Mouse (Mus musculus) hindbrain, postnatal 0 days (tissue): ENCODE measurements around the gene Nradd. TPM values are rescaled to one million over a fixed set of nuclear protein-coding genes. Genes with fewer than 3 reads are reported as not detected.

ENCODE experiments used
- ATAC-seq: fragments of 200-750 bp; cut with Nextera tagmentation; 2 replicates; pipeline ENCODE4 v1.8.0; 2017; ENCODE audit warnings: mild to moderate bottlenecking, moderate TSS enrichment, moderate library complexity
- DNase-seq: peaks from one replicate; pipeline ENCODE4 v3.0.0-alpha.2; 2015; ENCODE audit warnings: low spot score
- H3K27ac ChIP-seq: fragments of 300-500 bp; sonication (generic); 2 replicates; pipeline ENCODE4 v1.5.1; 2014; ENCODE audit warnings: mild to moderate bottlenecking
- H3K27me3 ChIP-seq: fragments of 300-500 bp; sonication (generic); 2 replicates; pipeline ENCODE4 v1.6.1; 2014; ENCODE audit warnings: low read length, mixed read lengths; ENCODE audit not compliant: insufficient read depth
- H3K36me3 ChIP-seq: fragments of 300-500 bp; sonication (generic); 2 replicates; pipeline ENCODE4 v1.6.1; 2014; ENCODE audit warnings: low read length, mixed read lengths; ENCODE audit not compliant: insufficient read depth
- H3K4me1 ChIP-seq: fragments of 300-500 bp; sonication (generic); 2 replicates; pipeline ENCODE4 v1.6.1; 2014; ENCODE audit warnings: antibody characterized with exemption, low read length, mixed read lengths; ENCODE audit not compliant: insufficient read depth
- H3K4me2 ChIP-seq: fragments of 300-500 bp; sonication (generic); 2 replicates; pipeline ENCODE4 v1.6.1; 2014; ENCODE audit warnings: low read depth, mild to moderate bottlenecking, low read length, moderate library complexity, mixed read lengths
- H3K4me3 ChIP-seq: fragments of 300-500 bp; sonication (generic); 2 replicates; pipeline ENCODE4 v1.5.1; 2014; ENCODE audit warnings: low read length
- H3K9ac ChIP-seq: fragments of 300-500 bp; sonication (generic); replicated peaks from 2 replicates; pipeline ENCODE4 v1.6.1; 2014; ENCODE audit warnings: mild to moderate bottlenecking, low read length, moderate library complexity, mixed read lengths
- H3K9me3 ChIP-seq: fragments of 300-500 bp; sonication (generic); 2 replicates; pipeline ENCODE4 v1.6.1; 2016; ENCODE audit warnings: low read length, mixed read lengths
- CTCF ChIP-seq: IDR thresholded peaks from 2 replicates; pipeline ENCODE4 v1.5.1; 2016; ENCODE audit warnings: antibody characterized with exemption, control low read depth, low read depth
- WGBS: fragments of 180-500 bp; shearing (Covaris S2); extraction: QIAGEN DNeasy Blood & Tissue Kit; methylation state at CpG from one replicate; pipeline ENCODE4 v1.1.7; 2014; 5-methylcytosine and 5-hydroxymethylcytosine counted together
- polyA plus RNA-seq: library from polyadenylated mRNA; unstranded; fragments of >200 nt; fragmentation: Nextera tagmentation; extraction: Ambion mirVana; gene quantifications from 2 replicates; pipeline ENCODE4 v1.2.1, GENCODE M21; 2015
- total RNA-seq: library from RNA; depleted of rRNA; stranded (reverse); fragments of >200 nt; gene quantifications from 2 replicates; pipeline ENCODE4 v1.2.3, GENCODE M21; 2014

The Nradd gene
- total and polyA plus RNA-seq, 2 experiments from 2014 or later = 19.3 to 23.1 TPM

DNA sequence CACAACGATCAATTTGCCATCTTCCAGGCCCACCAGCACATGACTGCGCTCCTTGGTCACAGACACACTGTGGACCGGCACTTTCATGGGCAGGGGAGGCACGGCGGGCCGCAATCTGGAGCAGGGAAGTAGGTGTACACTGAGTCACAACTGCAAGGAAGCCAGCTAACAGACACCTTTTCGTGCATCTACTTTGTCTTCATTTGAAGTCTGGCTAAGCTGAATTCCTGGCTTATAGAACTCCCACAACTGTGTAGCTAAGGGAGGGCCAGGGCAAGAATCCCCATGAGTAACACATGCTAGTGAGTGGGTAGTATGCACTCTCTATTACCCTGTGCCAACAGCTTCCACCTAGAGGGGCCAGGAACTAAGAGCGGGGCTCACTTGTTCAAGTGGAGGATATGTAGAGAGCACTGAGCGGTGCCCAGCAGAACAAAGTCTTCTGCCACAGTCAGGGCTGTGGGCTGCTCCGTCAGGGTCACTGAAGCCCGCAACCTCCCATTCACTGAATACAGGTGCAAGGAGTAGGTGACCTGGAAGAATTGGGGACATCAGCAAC, 1.2 kb upstream of the Nradd start:
- Histone ChIP-seq H3K9ac (peak overlapping the region; percentile 59), H3K27ac (peak overlapping the region; percentile 75), H3K4me1 (0 out of 2 replicates have a peak, but pooled peaks cover 5% of the 10 kb centered on the region), H3K27me3 (no peaks in the 10 kb centered on the region), H3K4me3 (peak overlapping the region; percentile 35), H3K9me3 (no peaks in the 10 kb centered on the region), H3K4me2 (peak overlapping the region; percentile 77), H3K36me3 (peaks cover 4% of the 10 kb centered on the region; the same call in 1 of the 2 replicates)
- DNase-seq (no peak), ATAC-seq (no peak)
- no peak for TF ChIP-seq CTCF
- 63% methylated on average over 11 of the region's 11 CpGs for whole genome bisulfite sequencing

DNA sequence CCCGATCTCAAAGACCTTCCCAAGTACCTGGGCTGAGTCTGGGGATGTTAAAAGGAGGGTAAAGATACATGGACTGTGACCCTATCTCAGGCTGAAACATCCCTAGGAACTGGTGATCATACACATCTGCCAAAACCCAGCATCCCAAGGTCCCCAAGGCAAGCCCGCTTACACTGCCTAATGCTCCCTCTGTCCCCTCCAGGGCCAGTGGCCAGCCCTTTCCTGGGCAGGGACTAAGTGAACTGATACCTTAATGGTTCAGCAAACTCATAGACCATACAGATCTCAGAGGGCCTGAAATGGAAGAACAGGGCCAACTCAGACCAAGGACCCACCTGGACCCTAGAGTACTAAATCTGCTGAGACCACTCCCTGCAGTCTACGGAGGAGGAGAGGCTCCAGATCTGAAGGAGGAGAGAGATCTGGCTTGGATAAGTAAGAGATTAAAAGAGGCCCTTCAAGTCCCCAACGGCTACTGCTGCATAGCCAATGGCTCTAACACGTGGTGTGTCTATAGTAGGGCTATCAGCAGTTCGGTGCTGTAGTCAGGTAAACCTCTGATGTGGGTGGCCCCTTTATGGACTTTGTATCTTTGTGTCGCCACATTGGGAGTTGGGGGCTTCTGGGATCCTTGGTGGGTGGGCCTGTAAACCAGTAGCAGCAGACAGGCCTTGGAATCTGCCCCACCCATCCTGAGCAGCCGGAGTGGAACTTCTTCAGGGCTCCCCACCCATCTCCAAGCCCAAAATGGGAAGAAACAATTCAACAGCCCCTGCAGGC, 646 bp downstream of the Nradd start:
- no peak for TF ChIP-seq CTCF
- ATAC-seq (no peak), DNase-seq (no peak)
- no peaks in the 10 kb centered on the region for H3K9me3 ChIP-seq
- peak overlapping the region; percentile 35 for H3K4me3 ChIP-seq
- WGBS = 50% methylated on average over 8 of the region's 8 CpGs
- no peaks in the 10 kb centered on the region for H3K27me3 ChIP-seq
- peak overlapping the region; percentile 75; the same call in 1 of the 2 replicates for H3K27ac ChIP-seq
- peak overlapping the region; percentile 59; the same call in 1 of the 2 replicates for H3K9ac ChIP-seq
- peak overlapping the region; percentile 77 for H3K4me2 ChIP-seq
- peaks cover 8% of the 10 kb centered on the region for H3K36me3 ChIP-seq
- 0 out of 2 replicates have a peak, but pooled peaks cover 5% of the 10 kb centered on the region for H3K4me1 ChIP-seq

- Histone ChIP-seq H3K9ac (no peak overlapping the region), H3K4me1 (0 out of 2 replicates have a peak, but pooled peaks cover 5% of the 10 kb centered on the region), H3K27me3 (no peaks in the 10 kb centered on the region), H3K4me2 (no peak overlapping the region), H3K36me3 (peaks cover 16% of the 10 kb centered on the region), H3K9me3 (no peaks in the 10 kb centered on the region), H3K27ac (no peak overlapping the region), H3K4me3 (no peak overlapping the region)
- no peak for TF ChIP-seq CTCF
- DNase-seq (no peak), ATAC-seq (no peak)
- WGBS = 83% methylated on average over 12 of the region's 12 CpGs
These were observed 1.5 kb downstream of the Nradd start for GRCm38 (mm10) chr9:110622621-110623219.

DNA sequence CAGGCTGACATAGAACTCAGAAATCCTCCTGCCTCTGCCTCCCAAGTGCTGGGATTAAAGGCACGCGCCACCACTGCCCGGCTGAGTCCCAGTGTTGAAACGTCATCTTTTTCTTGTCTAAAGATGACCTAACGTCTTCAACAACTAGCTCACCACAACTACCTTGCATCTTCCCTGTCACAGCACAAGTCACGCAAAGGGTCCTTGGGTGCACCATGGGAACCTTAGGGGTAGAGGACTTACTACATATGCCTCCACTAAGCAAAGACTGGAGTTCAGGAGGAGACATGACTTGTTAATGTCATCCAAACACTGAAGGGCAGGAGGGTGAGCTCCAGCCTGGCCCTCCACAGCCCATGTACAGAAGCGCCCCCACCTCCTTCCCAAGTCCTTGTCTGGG, 3.6 kb downstream of the Nradd start:
- WGBS = 93% methylated on average over 7 of the region's 7 CpGs
- H3K36me3 ChIP-seq = peaks cover 25% of the 10 kb centered on the region

DNA sequence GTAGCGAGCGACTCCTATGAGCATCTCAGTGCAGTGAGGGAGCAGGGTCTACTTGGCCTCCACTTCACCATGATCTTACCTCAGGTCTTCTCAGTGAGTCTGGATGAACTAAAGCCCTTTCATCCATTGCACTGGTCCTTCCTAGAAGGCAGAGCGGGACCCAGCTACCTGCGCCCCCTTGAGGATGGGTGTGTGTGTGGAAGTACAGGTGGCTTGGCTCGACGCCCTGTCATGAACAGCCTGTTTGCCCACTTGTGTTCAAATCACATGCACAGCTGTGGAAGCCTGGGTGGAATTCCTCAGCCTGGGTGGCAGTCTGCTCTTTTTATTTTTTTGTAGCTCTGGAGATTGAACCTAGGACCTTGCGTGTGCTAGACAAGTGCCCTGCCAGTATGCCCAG, 4.1 kb downstream of the Nradd start:
- Histone ChIP-seq H3K36me3 (peaks cover 30% of the 10 kb centered on the region), H3K9ac (no peak overlapping the region), H3K27ac (no peak overlapping the region), H3K4me2 (no peak overlapping the region), H3K4me3 (no peak overlapping the region), H3K9me3 (no peaks in the 10 kb centered on the region), H3K4me1 (0 out of 2 replicates have a peak, but pooled peaks cover 5% of the 10 kb centered on the region), H3K27me3 (no peaks in the 10 kb centered on the region)
- DNase-seq (no peak), ATAC-seq (no peak)
- TF ChIP-seq CTCF = peak; percentile 29; the same call in 1 of the 2 replicates
- WGBS = 86% methylated on average over 7 of the region's 7 CpGs

More for the DNA sequence above, 3.6 kb downstream of the Nradd start:
- H3K27me3 ChIP-seq = no peaks in the 10 kb centered on the region
- H3K9me3 ChIP-seq = no peaks in the 10 kb centered on the region
- no peak for TF ChIP-seq CTCF
- DNase-seq = no peak
- no peak for ATAC-seq
- H3K4me2 ChIP-seq = no peak overlapping the region
- 0 out of 2 replicates have a peak, but pooled peaks cover 5% of the 10 kb centered on the region for H3K4me1 ChIP-seq
- no peak overlapping the region for H3K27ac ChIP-seq
- H3K9ac ChIP-seq = no peak overlapping the region
- H3K4me3 ChIP-seq = no peak overlapping the region

- DNase-seq (no peak), ATAC-seq (no peak)
- Histone ChIP-seq H3K9ac (no peak overlapping the region), H3K36me3 (peaks cover 34% of the 10 kb centered on the region), H3K27me3 (no peaks in the 10 kb centered on the region), H3K4me1 (no peaks in the 10 kb centered on the region), H3K4me2 (no peak overlapping the region), H3K27ac (no peak overlapping the region), H3K4me3 (no peak overlapping the region), H3K9me3 (no peaks in the 10 kb centered on the region)
- 79% methylated on average over 3 of the region's 3 CpGs for WGBS
- no peak for TF ChIP-seq CTCF
These were observed 7.2 kb downstream of the Nradd start for GRCm38 (mm10) chr9:110617081-110617480.
